Mouse (Mus musculus) lung, adult 2 months (tissue): ENCODE results near the gene Eif3k.

Experiments
- CTCF ChIP-seq: fragments of 200-500 bp; IDR thresholded peaks from 2 replicates; pipeline ENCODE4 v1.5.1; 2011; ENCODE audit warnings: mild to moderate bottlenecking, low read length, control low read depth; ENCODE audit not compliant: insufficient read depth
- POLR2A ChIP-seq: fragments of 200-500 bp; IDR thresholded peaks from 2 replicates; pipeline ENCODE4 v1.6.1; 2011; ENCODE audit warnings: low read depth, mild to moderate bottlenecking, control low read depth, low read length, borderline replicate concordance; ENCODE audit errors: extremely low read depth

DNA sequence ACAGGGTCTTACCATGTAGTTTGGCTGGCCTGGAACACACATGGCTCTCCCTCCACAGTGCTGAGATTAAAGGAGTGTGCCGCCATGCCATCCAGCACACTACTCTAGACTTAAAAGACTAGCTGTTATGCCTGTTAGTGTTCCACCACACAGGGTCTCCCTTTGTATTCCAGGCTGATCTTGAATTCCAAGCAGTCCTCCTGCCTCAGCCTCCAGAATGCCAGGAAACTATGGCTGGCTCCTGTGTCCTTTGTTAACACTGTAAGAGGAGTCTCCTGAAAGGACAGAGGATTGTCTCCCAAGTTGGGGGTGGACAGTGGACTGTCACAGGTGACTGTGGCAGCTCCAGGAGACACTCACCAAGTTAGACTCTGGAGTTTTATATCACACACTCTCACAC lies 12.4 kb downstream of the Eif3k start:
- TF ChIP-seq CTCF (no peak), POLR2A (no peak)
